16 mouse cellular contexts compared by ENCODE assay signal in the genomic region with DNA sequence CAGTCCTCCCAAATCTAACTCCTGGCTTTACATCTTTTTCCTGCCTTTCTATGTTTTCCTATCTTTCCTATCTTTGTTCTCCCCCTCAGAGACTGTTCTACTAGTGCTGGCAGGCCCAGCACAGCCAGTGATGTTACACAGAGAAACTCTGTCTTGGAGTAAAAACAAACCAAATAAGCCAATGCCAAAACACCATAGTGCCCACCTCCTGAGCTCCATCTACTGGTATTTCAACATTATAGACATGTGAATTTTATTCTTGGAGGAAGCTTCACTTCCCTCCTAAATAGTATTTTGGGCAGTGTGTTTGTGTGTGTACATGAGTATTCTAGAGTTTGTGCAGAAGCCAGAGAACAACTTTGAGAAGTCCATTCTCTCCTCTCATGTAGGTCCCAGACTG.
DNase-seq lines count a peak whose midpoint lies in the region; ATAC-seq and TF ChIP-seq lines count a peak whose summit lies in the region.
"Had no signal": no experiment of that assay in that cellular context is flagged by ENCODE, and none has a peak within 500 bp of the region (broad histone marks: within the 10 kb centered on the region; RNA-seq: fewer than 3 reads in every experiment).

No protein-coding gene starts in this region.

- intact Hi-C loops in heart, postnatal 14 days (cut with DNase I) = loop anchor here (5.0 kb wide), 1 partner anchor 250 kb away; no protein-coding TSS in a partner anchor

- no peaks in the 10 kb centered on the region for H3K9me3 ChIP-seq in midbrain, postnatal 0 days (ENCODE audit: low read length)
- no peaks in the 10 kb centered on the region for H3K9me3 ChIP-seq in midbrain, embryonic 14.5 days (ENCODE audit: control insufficient read depth, low read length)
- no peaks in the 10 kb centered on the region for H3K9me3 ChIP-seq in stomach, postnatal 0 days (ENCODE audit: control insufficient read depth, low read length)
- H3K9me3 ChIP-seq: forebrain, embryonic 12.5 days; midbrain, embryonic 13.5 days had no signal

- no peak for ATAC-seq in midbrain, postnatal 0 days (ENCODE audit: low FRiP score)
- ATAC-seq in midbrain, embryonic 14.5 days (ENCODE audit: low FRiP score, low TSS enrichment) = no peak
- peak; percentile 68 for ATAC-seq in erythroblast, adult 5-6 weeks (replicated peaks; ENCODE audit: low FRiP score, poor library complexity, severe bottlenecking)
- no peak for ATAC-seq in stomach, postnatal 0 days (ENCODE audit: low FRiP score, low TSS enrichment)
- ATAC-seq: midbrain, embryonic 13.5 days had no signal

- TF ChIP-seq CTCF in midbrain, postnatal 0 days (IDR thresholded peaks at IDR 0.05) = peak; percentile 51
- peak; percentile 51 for TF ChIP-seq CTCF in stomach, postnatal 0 days (IDR thresholded peaks at IDR 0.05; ENCODE audit: low read depth)
- TF ChIP-seq CTCF in cerebellum, adult 2 months (IDR thresholded peaks at IDR 0.05; ENCODE audit: borderline replicate concordance, insufficient read depth, low read depth, low read length) = no peak

- H3K4me2 ChIP-seq in midbrain, postnatal 0 days (ENCODE audit: low read depth, low read length, poor library complexity, severe bottlenecking) = no peak overlapping the region
- no peak overlapping the region for H3K4me2 ChIP-seq in midbrain, embryonic 14.5 days (ENCODE audit: low read length)
- no peak overlapping the region for H3K4me2 ChIP-seq in stomach, postnatal 0 days (replicated peaks; ENCODE audit: low read depth)
- H3K4me2 ChIP-seq: forebrain, embryonic 12.5 days; heart, embryonic 11.5 days; midbrain, embryonic 13.5 days had no signal

- no peaks in the 10 kb centered on the region for H3K4me1 ChIP-seq in midbrain, postnatal 0 days (ENCODE audit: insufficient read depth, low read length)
- no peaks in the 10 kb centered on the region for H3K4me1 ChIP-seq in midbrain, embryonic 14.5 days (ENCODE audit: control insufficient read depth, insufficient read depth, low read length)
- H3K4me1 ChIP-seq in stomach, postnatal 0 days (replicated peaks; ENCODE audit: control insufficient read depth, insufficient read depth) = no peaks in the 10 kb centered on the region
- H3K4me1 ChIP-seq in cerebellum, adult 2 months (ENCODE audit: control insufficient read depth, insufficient read depth, low read length) = no peaks in the 10 kb centered on the region
- H3K4me1 ChIP-seq: forebrain, embryonic 12.5 days; midbrain, embryonic 13.5 days had no signal

- peaks cover 43% of the 10 kb centered on the region for H3K36me3 ChIP-seq in midbrain, postnatal 0 days (ENCODE audit: insufficient read depth, low read length)
- H3K36me3 ChIP-seq in midbrain, embryonic 14.5 days (ENCODE audit: control insufficient read depth, insufficient read depth, low read length) = peaks cover 63% of the 10 kb centered on the region
- peaks cover 13% of the 10 kb centered on the region; the same call in 1 of the 2 replicates for H3K36me3 ChIP-seq in stomach, postnatal 0 days (ENCODE audit: control insufficient read depth, insufficient read depth, low read length)

- no peak for TF ChIP-seq EP300 in stomach, postnatal 0 days (optimal IDR thresholded peaks at IDR 0.05)

- no peak overlapping the region for H3K4me3 ChIP-seq in midbrain, postnatal 0 days (ENCODE audit: low read depth, low read length)
- H3K4me3 ChIP-seq in midbrain, embryonic 14.5 days (replicated peaks; ENCODE audit: low read depth, low read length) = no peak overlapping the region
- no peak overlapping the region for H3K4me3 ChIP-seq in stomach, postnatal 0 days (ENCODE audit: low read depth, low read length)
- H3K4me3 ChIP-seq in cerebellum, adult 2 months (replicated peaks; ENCODE audit: insufficient read depth, low read depth, low read length) = no peak overlapping the region
- H3K4me3 ChIP-seq: forebrain, embryonic 12.5 days; midbrain, embryonic 13.5 days had no signal

- no peak overlapping the region for H3K9ac ChIP-seq in midbrain, postnatal 0 days (replicated peaks; ENCODE audit: low read length, poor library complexity, severe bottlenecking)
- H3K9ac ChIP-seq in midbrain, embryonic 14.5 days (replicated peaks; ENCODE audit: low read length) = no peak overlapping the region
- no peak overlapping the region for H3K9ac ChIP-seq in stomach, postnatal 0 days (ENCODE audit: low read length)
- H3K9ac ChIP-seq: forebrain, embryonic 12.5 days; midbrain, embryonic 13.5 days had no signal

- peak; percentile 57 for DNase-seq in heart, adult 11 months
- no peak for DNase-seq in heart, postnatal 14 days
- DNase-seq in midbrain, postnatal 0 days (ENCODE audit: low spot score) = peak; percentile 10
- DNase-seq in midbrain, embryonic 14.5 days = no peak
- no peak for DNase-seq in stomach, postnatal 0 days (ENCODE audit: low spot score)
- no peak for DNase-seq in embryo, embryonic 9.5 days (ENCODE audit: extremely low spot score)
- no peak for DNase-seq in cerebellum, adult 2 months
- DNase-seq: adrenal gland, postnatal 36 days; cerebellum, adult 11 months; kidney, postnatal 10 days; lung, postnatal 4 days; right cerebral cortex, postnatal 25 days had no signal

- no peak overlapping the region for H3K27ac ChIP-seq in midbrain, postnatal 0 days (ENCODE audit: low read depth, low read length)
- no peak overlapping the region for H3K27ac ChIP-seq in midbrain, embryonic 14.5 days (replicated peaks; ENCODE audit: low read depth, low read length)
- H3K27ac ChIP-seq in stomach, postnatal 0 days (replicated peaks) = no peak overlapping the region
- H3K27ac ChIP-seq in cerebellum, adult 2 months (ENCODE audit: insufficient read depth, low read length) = no peak overlapping the region
- H3K27ac ChIP-seq: forebrain, embryonic 12.5 days; midbrain, embryonic 13.5 days had no signal

- no peak for TF ChIP-seq POLR2A in cerebellum, adult 2 months (IDR thresholded peaks at IDR 0.05; ENCODE audit: borderline replicate concordance, insufficient read depth, low read length)

- no peaks in the 10 kb centered on the region for H3K27me3 ChIP-seq in midbrain, postnatal 0 days (ENCODE audit: insufficient read depth, low read length)
- no peaks in the 10 kb centered on the region for H3K27me3 ChIP-seq in midbrain, embryonic 14.5 days (ENCODE audit: control insufficient read depth, insufficient read depth, low read length)
- H3K27me3 ChIP-seq in stomach, postnatal 0 days (ENCODE audit: control insufficient read depth, insufficient read depth, low read length) = no peaks in the 10 kb centered on the region
- H3K27me3 ChIP-seq in cerebellum, adult 2 months (ENCODE audit: control insufficient read depth, insufficient read depth, low read length) = no peaks in the 10 kb centered on the region
- H3K27me3 ChIP-seq: forebrain, embryonic 12.5 days; midbrain, embryonic 13.5 days had no signal

Comparison
In these comparisons a context has a peak if more than half of its experiments do, and no peak if none do; other contexts are left out.
1. DNase-seq: peak in heart, adult 11 months (single experiment) and midbrain, postnatal 0 days (single experiment); none in heart, postnatal 14 days (0 of 2), midbrain, embryonic 14.5 days (single experiment), stomach, postnatal 0 days (single experiment), embryo, embryonic 9.5 days (single experiment) and cerebellum, adult 2 months (0 of 2).